Mouse (Mus musculus) hindbrain, embryonic 10.5 days (tissue): Measurements from ENCODE around the gene Eif2d. TPM values are rescaled to one million over a fixed set of nuclear protein-coding genes. Genes with fewer than 3 reads are reported as not detected.

Experiments
- DNase-seq: peaks from one replicate; pipeline ENCODE4 v3.0.0-alpha.2; 2017; ENCODE audit warnings: low spot score
- H3K27ac ChIP-seq: fragments of 300-500 bp; sonication (generic); 2 replicates; pipeline ENCODE4 v1.5.1; 2016; ENCODE audit warnings: mild to moderate bottlenecking, moderate library complexity
- H3K27me3 ChIP-seq: fragments of 300-500 bp; sonication (generic); 2 replicates; pipeline ENCODE4 v1.6.1; 2016; ENCODE audit warnings: mild to moderate bottlenecking; ENCODE audit not compliant: poor library complexity, insufficient read depth, severe bottlenecking
- H3K36me3 ChIP-seq: fragments of 300-500 bp; sonication (generic); 2 replicates; pipeline ENCODE4 v1.6.1; 2016; ENCODE audit warnings: mild to moderate bottlenecking, moderate library complexity
- H3K4me1 ChIP-seq: fragments of 300-500 bp; sonication (generic); replicated peaks from 2 replicates; pipeline ENCODE4 v1.6.1; 2016; ENCODE audit warnings: mild to moderate bottlenecking
- H3K4me3 ChIP-seq: fragments of 300-500 bp; sonication (generic); 2 replicates; pipeline ENCODE4 v1.5.1; 2016; ENCODE audit warnings: mild to moderate bottlenecking, moderate library complexity
- H3K9me3 ChIP-seq: fragments of 300-500 bp; sonication (generic); 2 replicates; pipeline ENCODE4 v1.6.1; 2016; ENCODE audit warnings: mild to moderate bottlenecking, moderate library complexity
- WGBS: fragments of 180-500 bp; shearing (Covaris S2); methylation state at CpG from one replicate; pipeline ENCODE4 v1.1.7; 2016; 5-methylcytosine and 5-hydroxymethylcytosine counted together
- polyA plus RNA-seq: library from polyadenylated mRNA; unstranded; fragments of >200 nt; fragmentation: Nextera tagmentation; extraction: Ambion mirVana; gene quantifications from 2 replicates; pipeline ENCODE4 v1.2.1, GENCODE M21; 2016

The Eif2d gene
- polyA plus RNA-seq, 1 experiment from 2014 or later = 53.9 TPM

DNA sequence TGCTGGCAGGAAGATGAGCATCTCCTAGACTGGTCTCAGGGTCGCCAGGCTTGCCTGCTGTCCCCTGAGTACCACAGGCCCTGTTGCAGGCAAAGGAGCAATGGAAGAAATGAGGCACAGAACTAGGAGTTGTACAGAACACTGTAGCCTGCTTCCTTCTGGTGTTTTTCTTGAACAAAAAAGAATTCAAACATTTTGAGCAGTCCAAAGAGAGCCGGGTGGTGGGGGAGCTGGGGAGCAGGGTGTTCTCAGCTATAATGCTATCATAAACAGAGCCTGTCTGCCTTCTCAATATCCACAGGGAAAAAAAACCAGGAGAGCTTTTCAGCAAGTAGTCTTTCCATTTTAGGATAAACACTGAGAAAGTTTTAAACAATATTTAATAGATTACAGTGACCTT is 43.1 kb downstream of the Eif2d start:
- Histone ChIP-seq H3K9me3 (no peaks in the 10 kb centered on the region), H3K27me3 (no peaks in the 10 kb centered on the region), H3K4me1 (peaks cover 20% of the 10 kb centered on the region), H3K4me3 (no peak overlapping the region), H3K36me3 (no peaks in the 10 kb centered on the region), H3K27ac (no peak overlapping the region)
- 66% methylated on average over 2 of the region's 2 CpGs for WGBS
- DNase-seq = no peak

GRCm38 (mm10) chr1:131198417-131198960 is 45.5 kb downstream of the Eif2d start:
- H3K36me3 ChIP-seq = no peaks in the 10 kb centered on the region
- no peaks in the 10 kb centered on the region for H3K9me3 ChIP-seq
- WGBS = 76% methylated on average over 9 of the region's 9 CpGs

GRCm38 (mm10) chr1:131199118-131199821 is 46.3 kb downstream of the Eif2d start:
- no peak for DNase-seq
- no peaks in the 10 kb centered on the region for H3K27me3 ChIP-seq

More at GRCm38 (mm10) chr1:131198417-131198960, 45.5 kb downstream of the Eif2d start:
- H3K4me1 ChIP-seq = peaks cover 20% of the 10 kb centered on the region
- no peaks in the 10 kb centered on the region for H3K27me3 ChIP-seq
- H3K27ac ChIP-seq = no peak overlapping the region
- H3K4me3 ChIP-seq = no peak overlapping the region
- DNase-seq = no peak

GRCm38 (mm10) chr1:131199976-131200375 is 47.0 kb downstream of the Eif2d start:
- Histone ChIP-seq H3K36me3 (no peaks in the 10 kb centered on the region), H3K4me3 (no peak overlapping the region), H3K4me1 (peaks cover 20% of the 10 kb centered on the region), H3K9me3 (no peaks in the 10 kb centered on the region), H3K27ac (no peak overlapping the region), H3K27me3 (no peaks in the 10 kb centered on the region)
- 59% methylated on average over 12 of the region's 12 CpGs for WGBS
- DNase-seq = no peak

More at GRCm38 (mm10) chr1:131199118-131199821, 46.3 kb downstream of the Eif2d start:
- Histone ChIP-seq H3K4me3 (no peak overlapping the region), H3K27ac (no peak overlapping the region), H3K36me3 (no peaks in the 10 kb centered on the region), H3K9me3 (no peaks in the 10 kb centered on the region), H3K4me1 (peaks cover 20% of the 10 kb centered on the region)
- WGBS = 84% methylated on average over 18 of the region's 18 CpGs

DNA sequence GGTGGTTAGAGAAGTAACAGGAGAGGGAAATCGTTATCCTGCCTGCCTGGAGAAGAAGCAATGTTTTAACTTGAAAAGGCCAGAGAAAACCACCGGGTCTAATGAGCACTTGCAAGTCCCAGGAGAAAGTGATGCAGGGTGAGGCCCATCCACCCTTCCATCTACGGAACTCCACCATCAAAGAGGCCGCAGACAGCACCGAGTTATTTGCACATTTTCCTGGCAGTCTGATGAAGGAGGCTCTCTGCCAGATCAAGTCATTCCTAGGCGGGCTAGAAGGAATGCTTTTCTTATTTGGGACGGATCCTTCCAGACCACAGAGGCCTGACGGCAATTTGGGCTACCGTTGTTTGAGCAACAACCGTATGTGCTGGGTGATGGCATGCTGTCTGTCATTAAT is 47.6 kb downstream of the Eif2d start:
- peaks cover 20% of the 10 kb centered on the region for H3K4me1 ChIP-seq
- H3K9me3 ChIP-seq = no peaks in the 10 kb centered on the region
- H3K4me3 ChIP-seq = no peak overlapping the region
- WGBS = 84% methylated on average over 10 of the region's 10 CpGs
- no peak overlapping the region for H3K27ac ChIP-seq
- H3K36me3 ChIP-seq = no peaks in the 10 kb centered on the region
- no peaks in the 10 kb centered on the region for H3K27me3 ChIP-seq
- no peak for DNase-seq

GRCm38 (mm10) chr1:131201391-131201790 is 48.4 kb downstream of the Eif2d start:
- 80% methylated on average over 4 of the region's 4 CpGs for WGBS
- no peak overlapping the region for H3K27ac ChIP-seq
- no peak for DNase-seq

GRCm38 (mm10) chr1:131204461-131204860 is 51.5 kb downstream of the Eif2d start:
- Histone ChIP-seq H3K27me3 (no peaks in the 10 kb centered on the region), H3K27ac (no peak overlapping the region), H3K4me1 (peaks cover 7% of the 10 kb centered on the region), H3K4me3 (no peak overlapping the region), H3K9me3 (no peaks in the 10 kb centered on the region), H3K36me3 (no peaks in the 10 kb centered on the region)
- WGBS = 82% methylated on average over 8 of the region's 8 CpGs
- DNase-seq = no peak

More at GRCm38 (mm10) chr1:131201391-131201790, 48.4 kb downstream of the Eif2d start:
- Histone ChIP-seq H3K4me3 (no peak overlapping the region), H3K9me3 (no peaks in the 10 kb centered on the region), H3K4me1 (peaks cover 20% of the 10 kb centered on the region), H3K36me3 (no peaks in the 10 kb centered on the region), H3K27me3 (no peaks in the 10 kb centered on the region)

DNA sequence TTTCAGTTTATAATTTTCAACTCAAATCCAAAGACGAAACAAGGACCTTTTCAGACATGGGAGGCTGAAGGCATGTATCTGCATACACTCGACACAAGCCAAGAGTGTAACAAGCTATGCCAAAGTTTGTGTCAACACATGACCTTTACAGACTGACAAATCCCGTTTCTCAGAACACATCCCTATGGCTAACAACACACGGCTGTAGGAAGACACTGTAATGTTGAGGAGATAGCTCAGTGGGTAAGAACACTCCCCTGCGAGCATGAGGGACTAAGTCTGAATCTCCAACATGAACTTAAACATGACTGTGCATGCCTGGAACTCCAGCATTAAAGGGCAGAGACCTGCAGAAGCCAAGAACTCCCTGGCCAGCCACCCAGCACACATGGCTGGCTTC is 53.4 kb downstream of the Eif2d start:
- no peaks in the 10 kb centered on the region for H3K27me3 ChIP-seq
- DNase-seq = no peak
- H3K27ac ChIP-seq = no peak overlapping the region
- H3K4me3 ChIP-seq = no peak overlapping the region
- WGBS = 84% methylated on average over 5 of the region's 5 CpGs
- H3K4me1 ChIP-seq = no peaks in the 10 kb centered on the region
- no peaks in the 10 kb centered on the region for H3K9me3 ChIP-seq
- H3K36me3 ChIP-seq = no peaks in the 10 kb centered on the region

DNA sequence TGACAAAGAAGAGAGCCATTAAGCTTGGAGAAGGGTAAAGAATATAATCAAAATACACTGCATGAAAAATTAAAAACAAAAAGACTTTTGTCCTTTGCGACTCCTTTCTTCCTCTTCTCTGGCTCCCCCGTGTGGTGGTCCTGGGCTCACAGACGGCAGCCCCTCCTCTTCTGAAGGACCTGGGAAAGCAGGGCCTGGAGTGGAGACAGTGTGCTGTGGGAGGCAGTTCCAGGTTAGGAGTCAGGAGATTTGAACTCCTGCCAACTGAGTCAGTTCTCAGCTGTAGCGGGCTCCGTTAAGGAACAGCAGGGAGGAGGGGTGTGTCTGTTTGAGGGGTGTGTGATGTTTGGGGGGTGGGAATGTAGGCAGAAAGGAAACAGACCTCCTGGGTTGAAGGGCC is 54.5 kb downstream of the Eif2d start:
- Histone ChIP-seq H3K27me3 (no peaks in the 10 kb centered on the region), H3K4me3 (no peak overlapping the region), H3K4me1 (no peaks in the 10 kb centered on the region), H3K9me3 (no peaks in the 10 kb centered on the region), H3K36me3 (no peaks in the 10 kb centered on the region), H3K27ac (no peak overlapping the region)
- 15% methylated on average over 5 of the region's 5 CpGs for WGBS
- DNase-seq = peak; percentile 60

GRCm38 (mm10) chr1:131208081-131208480 is 55.1 kb downstream of the Eif2d start:
- no peak for DNase-seq
- no peaks in the 10 kb centered on the region for H3K4me1 ChIP-seq
- no peak overlapping the region for H3K27ac ChIP-seq
- no peaks in the 10 kb centered on the region for H3K27me3 ChIP-seq
- H3K4me3 ChIP-seq = no peak overlapping the region
- no peaks in the 10 kb centered on the region for H3K9me3 ChIP-seq
- WGBS = 90% methylated on average over 5 of the region's 5 CpGs
- H3K36me3 ChIP-seq = no peaks in the 10 kb centered on the region

- Histone ChIP-seq H3K36me3 (no peaks in the 10 kb centered on the region), H3K4me3 (no peak overlapping the region), H3K27ac (no peak overlapping the region), H3K27me3 (no peaks in the 10 kb centered on the region), H3K9me3 (no peaks in the 10 kb centered on the region), H3K4me1 (no peaks in the 10 kb centered on the region)
- DNase-seq = no peak
- 77% methylated on average over 6 of the region's 6 CpGs for whole genome bisulfite sequencing
Observed at GRCm38 (mm10) chr1:131208800-131209199, 55.8 kb downstream of the Eif2d start.

GRCm38 (mm10) chr1:131209971-131210426 is 57.0 kb downstream of the Eif2d start:
- Histone ChIP-seq H3K4me1 (no peaks in the 10 kb centered on the region), H3K36me3 (no peaks in the 10 kb centered on the region), H3K9me3 (no peaks in the 10 kb centered on the region), H3K27me3 (no peaks in the 10 kb centered on the region), H3K4me3 (no peak overlapping the region), H3K27ac (no peak overlapping the region)
- DNase-seq = no peak
- WGBS = 81% methylated on average over 8 of the region's 8 CpGs

DNA sequence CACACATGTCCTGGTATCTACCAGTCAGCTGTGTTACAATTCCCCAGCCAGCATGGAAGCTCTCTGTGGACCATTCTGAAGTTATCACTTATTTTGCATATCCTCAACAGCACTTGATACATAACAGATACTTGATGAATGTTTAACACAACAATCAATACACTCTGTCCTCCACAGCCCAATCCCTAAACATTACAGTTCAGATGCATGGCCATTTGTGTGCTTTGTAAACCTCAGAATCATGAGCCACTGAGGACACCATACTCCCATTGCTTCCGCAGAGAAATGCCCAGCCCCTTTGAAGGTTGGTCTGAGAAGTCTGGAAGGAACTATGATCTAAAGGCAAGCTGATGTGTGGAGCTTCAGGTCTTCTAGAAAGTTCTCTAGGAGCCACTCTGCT is 58.7 kb downstream of the Eif2d start:
- Histone ChIP-seq H3K4me3 (no peak overlapping the region), H3K27me3 (no peaks in the 10 kb centered on the region), H3K36me3 (no peaks in the 10 kb centered on the region), H3K27ac (no peak overlapping the region), H3K9me3 (no peaks in the 10 kb centered on the region), H3K4me1 (no peaks in the 10 kb centered on the region)
- 86% methylated on average over 1 of the region's 1 CpGs for WGBS
- no peak for DNase-seq
